Mouse (Mus musculus) ovary, postnatal 36 days (tissue): ENCODE measurements at regions not wholly inside any gene's neighbourhood (a gene's known extent, or its start where the extent isn't known, plus 50 kb on each side); places are given as distances from the start of the nearest gene placed in this dataset.

Source experiments
- DNase-seq: peaks from one replicate; pipeline ENCODE4 v3.0.0; 2022; ENCODE audit warnings: low spot score, mixed read lengths

DNA sequence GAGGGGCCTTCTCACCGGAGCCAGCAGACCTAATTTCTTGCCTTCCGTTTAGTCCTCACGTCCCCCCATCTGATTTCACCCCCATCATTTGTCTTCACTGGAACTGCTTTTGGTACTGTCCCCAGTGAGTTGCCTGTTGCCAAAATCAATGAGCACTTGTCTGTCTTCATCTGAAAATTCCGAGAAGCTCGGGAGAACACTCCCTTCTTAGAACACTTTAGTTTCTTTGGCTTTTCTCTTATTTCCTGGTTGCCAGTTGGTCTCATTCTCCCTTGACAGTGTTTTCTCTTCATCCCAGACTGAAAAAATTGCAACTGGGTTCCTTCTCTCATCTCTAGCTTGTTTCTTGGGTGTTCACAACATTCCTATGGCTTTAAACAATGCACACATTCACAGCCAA is 305.2 kb upstream of the Gm9747 start:
- no peak for DNase-seq

DNA sequence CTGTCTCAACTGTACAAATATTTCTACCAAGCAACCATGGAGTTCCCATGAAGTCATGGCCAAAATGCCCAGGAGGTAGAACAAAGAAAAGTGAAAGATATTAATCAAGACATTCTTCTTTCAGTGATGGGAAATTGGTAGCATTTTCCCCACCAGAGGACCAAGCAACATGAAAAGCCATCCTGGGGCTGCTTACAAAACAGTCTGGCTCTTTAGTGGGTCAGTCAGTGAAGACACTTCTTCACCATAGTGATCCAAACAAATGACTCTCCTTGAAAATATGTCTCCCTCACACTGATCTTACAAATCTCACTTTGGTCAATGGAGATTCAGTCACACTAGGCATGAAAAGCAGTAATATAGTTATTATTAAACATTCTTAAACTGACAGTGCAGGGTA is 299.8 kb upstream of the Gm9747 start:
- no peak for DNase-seq

DNA sequence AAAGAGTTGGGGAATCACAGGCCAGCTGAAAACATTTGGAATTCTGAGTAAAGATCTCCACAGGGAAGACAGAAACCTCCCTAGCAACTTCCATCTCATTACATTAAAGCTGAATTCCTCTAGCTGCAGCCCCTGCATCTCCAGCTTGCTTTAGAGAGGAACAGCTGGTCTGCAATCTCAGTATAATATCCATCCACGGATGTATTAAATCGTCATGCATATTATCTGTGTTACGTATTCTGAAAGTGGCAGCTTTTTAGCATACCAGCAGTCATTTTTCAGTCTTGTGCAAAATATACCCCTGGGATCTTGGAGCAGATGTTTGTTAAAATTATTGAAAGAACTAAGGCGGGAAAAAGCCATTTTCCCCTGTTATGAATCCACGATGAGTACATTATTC is 287.7 kb upstream of the Gm9747 start:
- DNase-seq = no peak

DNA sequence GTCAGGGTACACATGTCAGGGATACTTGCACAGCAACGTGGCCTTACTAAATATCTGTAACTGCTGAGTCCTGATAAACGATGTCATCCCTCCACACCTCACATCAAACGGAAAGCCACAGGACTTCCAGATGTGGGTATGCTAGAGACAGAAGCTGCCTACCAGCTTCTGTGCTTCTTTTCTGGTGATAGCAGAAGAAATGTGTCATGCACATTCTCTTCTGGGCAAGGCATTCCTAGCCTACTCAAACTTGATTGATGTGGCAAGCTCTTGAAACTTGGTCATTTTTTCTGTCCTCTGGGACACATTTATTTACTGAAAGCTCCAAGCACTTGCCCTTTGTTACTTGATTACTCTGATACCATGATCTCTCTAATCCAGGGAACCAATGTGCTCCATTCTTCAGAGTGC is 282.8 kb upstream of the Gm9747 start:
- DNase-seq = no peak

DNA sequence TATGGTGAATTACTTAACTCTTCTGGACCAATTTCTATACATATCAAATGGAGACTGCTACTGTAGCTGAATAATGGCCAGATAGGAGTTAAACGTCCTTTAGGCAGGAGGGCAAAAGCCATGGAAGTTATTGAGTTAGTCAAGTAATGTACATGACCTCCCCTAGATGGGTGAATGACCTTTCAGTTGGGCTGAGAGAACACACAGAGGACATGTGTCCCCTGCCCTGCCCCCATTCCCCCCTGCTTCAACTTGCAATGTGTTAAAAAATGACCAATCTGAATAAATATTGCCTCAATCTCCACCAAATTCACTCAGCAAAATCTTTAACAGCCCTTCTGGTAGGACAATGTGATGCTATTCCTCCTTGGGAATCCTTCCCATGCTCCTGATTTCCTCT is 282.1 kb upstream of the Gm9747 start:
- DNase-seq = no peak

DNA sequence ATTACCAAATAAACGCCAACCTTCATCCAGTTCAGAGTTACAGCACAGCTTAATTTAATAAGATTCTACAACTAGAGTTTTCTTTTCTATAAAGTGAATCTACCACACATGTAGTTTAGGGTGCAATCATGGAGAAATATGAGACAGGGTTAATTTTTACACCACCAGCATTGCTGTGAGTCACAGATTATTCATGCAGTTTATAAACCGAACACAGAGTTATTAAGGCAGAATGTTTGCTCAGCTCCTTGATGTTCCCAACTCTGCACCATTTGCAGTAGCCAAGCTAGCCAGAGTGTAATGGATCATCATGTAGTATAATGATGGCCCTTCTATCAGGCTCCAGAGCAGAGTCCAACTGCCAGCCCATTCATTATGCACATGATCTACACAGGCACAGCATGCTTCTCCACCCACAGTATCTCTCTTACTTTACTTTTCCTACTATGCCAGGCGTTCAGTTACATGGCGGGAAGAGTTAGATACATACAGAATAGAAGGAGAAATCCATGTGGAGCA is 281.4 kb upstream of the Gm9747 start:
- no peak for DNase-seq

DNA sequence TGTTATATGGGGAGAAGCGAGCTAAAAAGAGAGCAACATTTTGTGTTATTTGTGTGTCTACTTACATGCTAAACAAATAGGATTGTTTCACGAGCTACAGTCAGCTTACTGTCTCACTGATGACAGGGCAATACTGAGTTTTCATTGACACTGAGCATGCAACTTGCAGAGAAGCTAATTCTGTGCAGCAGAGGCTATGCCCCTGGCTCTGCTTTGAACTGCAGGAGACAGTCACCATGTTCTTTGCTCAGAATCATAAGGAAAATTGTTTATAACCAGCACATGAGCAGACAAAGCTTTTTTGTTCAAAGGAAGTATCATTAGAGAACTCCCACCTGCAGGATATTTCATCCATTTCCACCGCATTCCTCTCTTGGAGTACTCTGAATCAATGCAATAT is 280.8 kb upstream of the Gm9747 start:
- no peak for DNase-seq

DNA sequence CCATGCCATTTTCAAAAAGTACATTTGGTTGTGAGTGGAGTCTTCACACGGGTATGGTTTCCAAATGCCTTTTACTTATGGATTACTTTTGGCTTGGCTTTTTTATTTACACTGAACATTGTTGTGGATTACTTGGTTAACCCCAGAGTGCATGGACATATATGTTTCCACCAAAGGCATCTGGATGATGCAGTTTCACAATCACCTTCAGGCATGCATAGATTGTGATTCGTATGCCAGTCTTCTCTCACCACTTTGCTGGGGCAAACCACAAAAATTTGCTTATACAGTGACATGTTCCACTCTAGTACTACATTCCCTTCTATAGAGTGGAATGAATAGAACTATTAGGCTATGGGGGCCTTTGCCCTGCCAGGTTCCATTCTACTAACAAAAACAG is 278.4 kb upstream of the Gm9747 start:
- no peak for DNase-seq

DNA sequence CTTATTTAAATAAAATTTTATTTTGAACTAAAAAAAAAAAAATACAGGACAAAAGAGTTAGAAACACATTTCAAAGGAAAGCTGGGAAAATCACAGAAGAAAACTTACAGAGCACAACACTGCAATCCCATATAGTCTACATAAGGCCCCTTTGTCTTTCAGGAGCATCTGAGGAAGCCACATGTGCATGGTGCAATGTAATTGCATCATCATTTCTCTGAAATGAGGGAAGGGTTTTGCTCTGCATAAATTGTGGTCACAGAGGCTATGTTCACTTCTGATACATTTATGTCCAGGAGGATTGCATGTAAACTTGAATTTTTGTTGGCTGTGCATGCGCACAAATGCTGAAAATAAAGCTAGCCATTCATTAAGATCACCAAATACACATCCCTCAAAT is 265.9 kb upstream of the Gm9747 start:
- no peak for DNase-seq

DNA sequence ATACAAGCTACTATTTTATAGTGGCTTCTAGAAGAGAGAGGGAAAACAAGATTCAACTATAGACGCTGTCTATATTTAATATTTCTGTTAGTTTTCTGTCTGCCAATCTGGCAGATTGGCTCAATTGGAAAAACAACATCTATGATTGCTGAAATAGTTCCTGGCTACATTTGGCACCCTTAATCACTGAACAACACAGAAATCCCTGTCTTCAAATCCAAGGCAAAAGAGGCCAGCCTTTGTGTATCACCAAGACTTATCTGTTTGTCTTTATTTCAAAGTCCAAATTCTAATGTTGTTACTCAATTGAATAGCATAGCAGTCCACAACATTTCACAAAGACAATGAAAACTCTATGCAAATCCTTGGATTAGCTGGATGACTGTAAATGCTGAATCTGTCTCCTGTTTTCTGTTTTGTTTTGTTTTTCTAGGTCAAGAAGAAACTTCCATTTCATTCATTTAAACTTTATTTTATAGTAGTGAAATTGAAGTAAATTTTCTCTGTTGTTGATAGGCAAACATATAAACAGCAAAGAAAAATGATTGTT is 265.1 kb upstream of the Gm9747 start:
- no peak for DNase-seq

DNA sequence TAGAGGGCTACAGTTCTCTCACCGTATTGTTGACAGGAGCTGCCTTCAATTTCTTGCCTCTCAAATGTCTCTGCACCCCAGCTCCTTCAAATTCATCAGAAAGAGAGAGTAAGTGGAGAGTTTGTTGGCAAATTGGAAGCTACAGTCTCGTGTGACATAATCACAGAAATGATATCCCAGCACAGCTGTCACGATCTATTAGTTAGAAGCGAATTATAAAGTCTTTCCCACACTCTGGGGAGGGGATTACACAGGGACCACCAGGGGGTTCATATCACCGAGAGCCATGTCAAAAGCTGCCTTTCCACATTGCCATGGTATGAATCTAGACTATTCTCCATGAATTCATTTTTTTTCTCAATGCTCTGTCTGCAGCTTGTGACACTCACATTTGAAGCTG is 260.3 kb upstream of the Gm9747 start:
- no peak for DNase-seq

DNA sequence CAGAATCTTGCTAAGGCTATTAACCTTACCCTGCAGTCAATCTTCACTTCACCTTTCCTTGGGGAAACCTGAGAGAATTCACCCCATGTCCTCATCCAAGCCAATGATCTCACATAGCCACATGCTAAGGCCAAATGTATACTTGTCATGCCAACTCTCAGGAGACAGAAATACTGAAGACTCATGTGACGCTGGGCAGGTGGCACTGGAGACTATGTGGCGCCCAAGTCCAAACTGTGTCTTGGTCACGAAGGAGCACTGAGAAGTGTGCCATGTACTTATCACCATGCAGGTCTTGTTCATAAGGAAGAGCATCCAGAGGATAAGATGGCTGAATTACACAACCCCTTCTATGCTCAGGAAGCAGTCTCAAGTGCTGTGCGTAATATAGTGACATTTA is 259.4 kb upstream of the Gm9747 start:
- DNase-seq = no peak

DNA sequence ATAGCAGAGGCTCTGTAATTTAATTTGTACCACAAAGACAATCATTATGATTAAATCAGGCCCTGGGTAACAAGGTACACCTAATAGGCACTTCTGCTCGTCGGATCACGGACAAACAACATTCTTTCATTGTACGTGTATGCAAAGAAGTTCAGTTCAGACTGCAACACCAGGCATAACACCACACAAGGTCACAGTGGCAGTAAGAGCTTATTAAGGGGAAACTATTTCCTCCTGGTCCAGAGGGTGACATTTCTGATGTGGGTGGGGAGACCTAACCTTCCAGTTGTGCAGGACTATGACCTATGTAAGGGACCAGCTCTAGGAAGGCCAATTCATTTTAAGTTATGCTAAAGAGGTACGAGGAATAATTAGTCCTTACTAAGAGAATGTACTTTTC is 225.0 kb upstream of the Gm9747 start:
- DNase-seq = no peak

DNA sequence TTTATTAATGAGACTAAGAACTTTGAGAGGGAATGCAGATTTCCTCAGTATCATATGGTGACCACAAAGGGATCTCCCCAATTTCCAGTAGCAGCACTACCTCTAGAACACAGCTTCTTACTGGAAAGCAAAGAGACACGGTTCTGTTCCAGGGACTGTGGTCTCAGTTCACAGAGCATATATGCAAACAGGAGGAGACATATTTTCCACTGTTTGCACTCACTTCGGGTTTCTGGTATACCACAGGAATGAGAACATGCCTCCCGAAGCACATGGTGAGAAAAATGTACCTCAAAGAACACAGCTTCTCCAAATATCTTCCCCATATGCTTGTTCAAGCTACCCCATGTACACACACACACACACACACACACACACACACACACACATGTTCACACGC is 224.1 kb upstream of the Gm9747 start:
- DNase-seq = no peak

DNA sequence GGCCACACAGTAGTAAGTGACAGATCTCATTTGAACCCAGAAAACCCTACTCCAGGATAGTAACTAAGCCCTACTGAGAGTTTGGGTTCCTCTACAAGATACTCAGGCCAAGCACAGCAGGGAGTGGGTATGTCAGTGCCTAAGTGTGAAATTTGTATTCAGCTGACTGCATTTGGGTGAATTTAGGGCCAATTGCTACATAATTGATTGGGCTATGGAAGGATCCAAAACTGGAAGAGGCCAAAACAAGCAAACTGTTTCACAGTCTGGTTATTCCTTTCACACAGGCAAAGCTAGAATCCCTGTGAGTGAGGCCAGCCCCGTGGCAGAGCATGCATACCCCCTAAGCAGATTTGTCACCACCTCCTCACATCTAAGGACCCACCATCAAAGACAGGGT is 221.9 kb upstream of the Gm9747 start:
- no peak for DNase-seq

DNA sequence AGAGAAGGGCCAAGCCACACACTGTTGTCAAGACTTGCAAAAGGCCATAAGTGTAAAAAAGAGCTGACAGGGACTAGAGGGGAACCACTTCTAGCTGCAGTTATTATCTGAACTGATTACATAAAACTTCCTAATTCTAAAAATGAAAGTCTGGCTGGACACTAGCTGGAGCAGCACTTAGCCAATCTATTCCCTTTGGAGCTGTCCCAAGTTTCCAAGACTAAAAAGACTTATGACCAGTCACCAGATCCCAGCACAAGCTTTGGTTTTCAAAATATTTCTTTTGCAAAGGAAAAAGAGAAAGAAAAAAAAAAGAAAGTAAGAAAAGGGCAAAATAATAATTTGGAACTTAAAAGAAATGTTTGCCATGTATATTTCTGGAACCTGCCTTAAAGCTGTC is 217.6 kb upstream of the Gm9747 start:
- DNase-seq = no peak

DNA sequence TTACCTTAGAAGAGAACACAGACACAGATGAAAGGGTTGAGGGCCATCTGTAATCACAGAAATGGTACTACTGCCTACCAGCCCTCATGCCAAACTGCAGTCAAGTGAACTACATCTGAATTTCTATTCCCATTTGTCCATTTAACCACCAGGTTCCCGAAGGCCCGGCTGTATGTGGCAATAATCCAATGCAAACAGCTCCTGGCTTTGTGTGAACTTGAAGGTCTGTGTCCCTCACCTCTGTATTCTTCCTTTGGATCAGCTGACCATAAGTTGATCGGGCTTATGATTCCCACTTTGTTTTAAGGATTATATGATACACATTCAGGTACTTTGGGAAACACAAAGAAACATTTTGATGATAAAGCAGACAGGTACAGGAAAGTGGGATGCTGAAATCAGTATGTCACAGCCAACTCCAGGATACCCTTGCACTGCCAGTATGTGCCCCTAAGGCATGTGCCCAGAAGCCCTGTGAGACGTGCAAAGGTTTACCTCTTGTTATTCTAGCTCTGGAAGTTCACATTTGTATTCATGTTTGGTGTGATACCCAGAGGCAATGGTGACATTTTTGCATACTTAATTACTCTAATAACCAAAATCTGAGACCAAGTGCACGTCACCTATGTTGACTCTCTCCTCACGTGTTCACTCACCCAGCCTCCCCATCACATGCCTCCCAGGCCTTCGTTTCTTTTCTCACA is 214.1 kb upstream of the Gm9747 start:
- DNase-seq = no peak

DNA sequence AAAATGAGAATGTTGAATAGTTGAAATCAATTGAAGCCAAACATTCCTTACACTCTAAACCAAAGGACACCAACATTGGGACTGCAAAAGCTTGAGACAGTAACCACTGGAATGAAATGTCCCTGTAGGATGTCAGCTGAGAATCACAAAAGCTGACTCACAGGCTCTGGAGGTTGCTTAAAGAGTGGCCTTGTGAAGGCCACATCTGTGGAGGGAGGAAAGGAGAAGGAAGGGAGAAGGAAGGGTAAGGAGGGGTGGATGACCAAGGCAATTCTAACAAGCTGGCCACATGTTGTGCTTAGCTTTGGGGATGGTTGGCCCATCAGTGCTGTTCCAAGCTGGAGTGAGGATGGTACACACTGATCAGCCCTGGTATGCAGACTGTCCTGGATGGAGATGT is 205.2 kb upstream of the Gm9747 start:
- no peak for DNase-seq

DNA sequence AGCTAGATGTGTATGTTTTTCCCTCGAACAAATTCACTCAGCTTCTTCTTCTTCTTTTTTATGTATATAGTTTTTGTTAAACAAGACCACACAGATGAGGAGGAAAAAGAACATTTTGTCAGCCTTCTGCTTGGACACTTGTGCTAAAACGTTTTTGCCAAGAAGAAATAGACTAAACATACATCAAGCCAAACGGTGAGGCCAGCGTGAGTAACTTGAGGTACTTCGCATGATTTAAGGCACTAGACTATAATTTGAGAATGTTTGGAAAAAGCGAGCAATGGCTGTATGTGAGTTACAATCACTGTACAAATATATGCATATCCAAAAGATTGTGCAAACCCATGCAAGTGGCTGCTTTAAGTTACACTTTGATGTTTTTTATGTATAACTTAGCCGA is 201.8 kb upstream of the Gm9747 start:
- no peak for DNase-seq

DNA sequence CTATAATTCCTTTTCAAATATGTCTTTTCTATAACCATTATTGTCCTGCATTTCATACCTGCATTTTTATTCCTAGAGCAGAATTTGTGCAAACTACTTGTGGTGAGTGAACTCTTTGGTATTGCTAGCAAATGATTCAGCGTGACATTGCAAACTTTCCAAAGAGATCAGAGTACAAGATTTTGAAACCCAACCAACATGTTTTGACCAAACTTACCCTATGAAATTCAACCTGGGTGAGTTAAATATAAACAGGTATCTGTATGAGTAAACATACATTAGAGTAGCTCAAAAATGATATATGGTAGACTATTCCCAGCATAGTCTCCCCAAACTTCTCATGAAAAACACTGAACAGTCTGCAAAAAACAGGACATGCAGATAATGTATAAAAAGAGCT is 200.5 kb upstream of the Gm9747 start:
- DNase-seq = no peak

DNA sequence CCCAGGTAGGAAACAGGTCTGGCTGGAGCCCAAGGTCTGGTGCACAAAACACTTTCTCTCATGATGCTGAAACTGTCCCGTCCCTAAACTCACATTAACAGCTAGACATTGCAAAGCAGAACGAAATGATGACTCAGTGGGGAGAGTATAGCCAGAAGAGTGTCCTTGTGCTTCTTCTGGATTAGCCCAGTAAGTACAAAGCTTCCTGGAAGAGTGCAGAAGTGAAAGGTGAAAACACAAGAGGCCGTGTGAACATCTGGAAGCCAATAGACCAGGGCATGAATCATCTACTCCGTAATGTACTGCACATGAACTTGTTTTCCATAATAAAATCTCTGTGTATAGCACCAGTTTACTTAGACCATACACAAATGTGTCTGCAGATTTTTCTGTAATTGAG is 194.7 kb upstream of the Gm9747 start:
- DNase-seq = no peak

DNA sequence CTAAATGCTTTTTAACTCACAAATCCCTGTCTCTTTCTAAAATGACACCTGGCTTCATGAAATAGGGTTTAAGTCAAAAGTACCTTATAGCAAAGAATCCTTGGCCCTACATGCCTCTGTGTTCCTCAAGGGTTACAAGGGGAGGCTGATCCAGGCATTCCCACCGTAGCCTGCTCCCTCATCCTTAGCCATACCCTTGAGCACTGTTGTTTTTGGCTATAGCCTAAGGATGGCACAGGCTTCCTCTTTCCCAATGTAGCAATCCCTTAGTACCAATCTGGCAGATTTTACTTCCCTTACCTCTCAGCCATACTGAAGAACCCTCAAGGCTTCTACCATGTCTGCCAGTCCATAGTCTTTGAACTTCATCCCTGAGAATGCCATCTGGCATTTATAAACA is 194.2 kb upstream of the Gm9747 start:
- no peak for DNase-seq

DNA sequence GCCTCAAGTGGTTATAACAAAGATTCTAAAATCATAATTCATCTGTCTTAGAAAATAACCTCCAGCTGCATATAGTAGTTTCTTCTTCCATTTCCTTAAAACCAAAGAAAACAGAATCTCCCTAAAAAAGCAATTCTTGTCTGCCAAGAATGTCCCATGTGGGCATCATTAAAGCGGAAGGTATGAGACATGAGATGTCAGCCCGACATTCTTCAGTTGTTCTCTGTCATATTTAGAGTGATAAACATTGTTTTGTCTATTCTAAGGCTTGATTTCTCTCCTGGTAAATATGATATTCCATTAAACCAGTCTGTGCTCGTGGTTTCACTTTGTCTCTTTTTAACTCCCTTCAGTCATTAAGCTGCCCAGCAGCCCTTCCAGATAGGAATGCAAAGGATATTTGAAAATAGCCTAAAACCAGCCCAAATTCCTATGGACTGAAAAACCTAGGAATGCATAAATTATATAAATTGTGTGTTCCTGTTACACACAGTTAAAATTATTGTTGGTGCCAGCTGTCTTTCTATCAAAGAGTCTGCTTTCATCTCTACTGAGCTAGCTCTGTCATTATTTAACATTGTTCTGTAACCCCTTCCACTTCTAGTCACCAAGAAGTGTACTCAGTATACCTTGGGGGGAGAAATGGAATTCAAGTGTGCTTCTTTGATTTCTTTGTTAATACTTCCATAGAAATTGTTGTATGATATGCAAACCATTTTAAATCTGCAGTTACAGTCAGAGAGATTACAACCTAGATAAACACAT is 191.4 kb upstream of the Gm9747 start:
- DNase-seq = no peak

DNA sequence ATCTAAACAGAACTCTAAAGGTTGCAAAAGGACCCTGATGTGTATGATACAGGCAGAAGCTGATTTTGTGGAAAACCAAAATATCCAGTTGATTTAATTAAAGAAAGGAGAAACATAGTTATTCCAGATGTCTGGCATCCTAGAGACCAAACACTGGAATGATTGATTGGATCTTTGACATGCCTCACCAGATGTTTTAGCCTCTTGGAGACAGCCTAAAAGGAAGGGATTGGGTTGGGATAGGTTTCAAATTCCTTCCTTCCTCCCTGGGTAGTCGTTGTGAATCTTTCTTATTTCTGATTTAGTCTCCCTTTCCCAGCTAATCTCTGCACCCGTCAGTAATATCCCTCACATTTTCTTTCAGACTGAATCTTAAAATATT is 190.9 kb upstream of the Gm9747 start:
- no peak for DNase-seq
